Mouse (Mus musculus): ENCODE results near the gene Cggbp1. TPM values are rescaled to one million over a fixed set of nuclear protein-coding genes. Genes with fewer than 3 reads are reported as not detected.
"Not testable (repeated sequence)": the region's sequence is repeated elsewhere in the genome, so short reads cannot be mapped to it uniquely, and the experiment has no call there.

The Cggbp1 gene
- polyA plus RNA-seq, 1 experiment, result 17.4 TPM

DNA sequence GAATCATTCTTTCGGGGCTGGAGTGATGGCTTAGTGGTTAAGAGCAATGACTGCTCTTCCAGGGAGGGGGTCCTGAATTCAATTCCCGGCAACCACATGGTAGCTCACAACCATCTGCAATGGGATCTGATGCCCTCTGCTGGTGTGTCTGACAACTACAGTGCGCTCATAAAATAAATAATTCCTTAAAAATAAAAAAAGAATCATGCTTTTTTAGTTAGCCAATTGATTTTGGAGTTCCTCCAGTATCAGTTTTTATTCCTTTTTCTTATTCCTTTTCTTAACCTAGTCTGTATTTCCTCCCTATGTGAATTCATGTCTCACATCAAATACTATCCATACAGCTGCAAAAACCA lies 9.4 kb upstream of the Cggbp1 start:
- Histone ChIP-seq H3K4me3 (replicated peaks; ENCODE audit: extremely low read depth, low read depth, low read length) (no peak overlapping the region), H3K4me1 (ENCODE audit: control insufficient read depth, insufficient read depth, low read length) (peaks cover 2% of the 10 kb centered on the region; the same call in 1 of the 2 replicates)
- DNase-seq, result no peak
- TF ChIP-seq CTCF (IDR thresholded peaks at IDR 0.05; ENCODE audit: insufficient read depth, low read length), result no peak
- no peak for TF ChIP-seq POLR2A (IDR thresholded peaks at IDR 0.05; ENCODE audit: borderline replicate concordance, extremely low read depth, low read depth, low read length)
- 94% methylated on average over 3 of the region's 3 CpGs for WGBS

GRCm38 (mm10) chr16:64845947-64846346 lies 5.8 kb upstream of the Cggbp1 start:
- Histone ChIP-seq H3K4me1 (ENCODE audit: control insufficient read depth, insufficient read depth, low read length) (peaks cover 2% of the 10 kb centered on the region; the same call in 1 of the 2 replicates), H3K4me3 (replicated peaks; ENCODE audit: extremely low read depth, low read depth, low read length) (no peak overlapping the region)
- TF ChIP-seq CTCF (IDR thresholded peaks at IDR 0.05; ENCODE audit: insufficient read depth, low read length) (0 out of 2 replicates have a peak, but pooled peaks have one; percentile 21), POLR2A (IDR thresholded peaks at IDR 0.05; ENCODE audit: borderline replicate concordance, extremely low read depth, low read depth, low read length) (no peak)
- no peak for DNase-seq
- WGBS, result 85% methylated on average over 8 of the region's 8 CpGs

- H3K4me1 ChIP-seq (ENCODE audit: control insufficient read depth, insufficient read depth, low read length), result peaks cover 7% of the 10 kb centered on the region
- 1% methylated on average over 16 of the region's 16 CpGs for WGBS
- TF ChIP-seq CTCF (IDR thresholded peaks at IDR 0.05; ENCODE audit: insufficient read depth, low read length) (no peak), POLR2A (IDR thresholded peaks at IDR 0.05; ENCODE audit: borderline replicate concordance, extremely low read depth, low read depth, low read length) (no peak)
- peak; percentile 39 for DNase-seq
- peak overlapping the region; percentile 75 for H3K4me3 ChIP-seq (replicated peaks; ENCODE audit: extremely low read depth, low read depth, low read length)
These were observed 1.3 kb upstream of the Cggbp1 start for GRCm38 (mm10) chr16:64850287-64851084.

GRCm38 (mm10) chr16:64851085-64851562 lies 672 bp upstream of the Cggbp1 start:
- WGBS, result under 1% methylated on average over 36 of the region's 45 CpGs
- Histone ChIP-seq H3K4me1 (ENCODE audit: control insufficient read depth, insufficient read depth, low read length) (peaks cover 7% of the 10 kb centered on the region), H3K4me3 (replicated peaks; ENCODE audit: extremely low read depth, low read depth, low read length) (peak overlapping the region; percentile 75)
- TF ChIP-seq POLR2A (IDR thresholded peaks at IDR 0.05; ENCODE audit: borderline replicate concordance, extremely low read depth, low read depth, low read length) (no peak), CTCF (IDR thresholded peaks at IDR 0.05; ENCODE audit: insufficient read depth, low read length) (no peak)
- no peak for DNase-seq

- under 1% methylated on average over 52 of the region's 53 CpGs for WGBS
These were observed 660 bp downstream of the Cggbp1 start for GRCm38 (mm10) chr16:64852441-64852871.

GRCm38 (mm10) chr16:64852891-64853290 lies 1.1 kb downstream of the Cggbp1 start:
- TF ChIP-seq POLR2A (IDR thresholded peaks at IDR 0.05; ENCODE audit: borderline replicate concordance, extremely low read depth, low read depth, low read length) (no peak), CTCF (IDR thresholded peaks at IDR 0.05; ENCODE audit: insufficient read depth, low read length) (no peak)
- WGBS, result 2% methylated on average over 14 of the region's 14 CpGs
- DNase-seq, result no peak
- H3K4me1 ChIP-seq (ENCODE audit: control insufficient read depth, insufficient read depth, low read length), result peaks cover 7% of the 10 kb centered on the region
- H3K4me3 ChIP-seq (replicated peaks; ENCODE audit: extremely low read depth, low read depth, low read length), result peak overlapping the region; percentile 98

More at GRCm38 (mm10) chr16:64852441-64852871, 660 bp downstream of the Cggbp1 start:
- H3K4me1 ChIP-seq (ENCODE audit: control insufficient read depth, insufficient read depth, low read length), result peaks cover 7% of the 10 kb centered on the region
- DNase-seq, result peak; percentile 48
- peak overlapping the region; percentile 98 for H3K4me3 ChIP-seq (replicated peaks; ENCODE audit: extremely low read depth, low read depth, low read length)
- TF ChIP-seq CTCF (IDR thresholded peaks at IDR 0.05; ENCODE audit: insufficient read depth, low read length) (no peak), POLR2A (IDR thresholded peaks at IDR 0.05; ENCODE audit: borderline replicate concordance, extremely low read depth, low read depth, low read length) (no peak)

GRCm38 (mm10) chr16:64856946-64857345 lies 5.2 kb downstream of the Cggbp1 start:
- no peak for DNase-seq
- 82% methylated on average over 3 of the region's 3 CpGs for WGBS
- no peak for TF ChIP-seq CTCF (IDR thresholded peaks at IDR 0.05; ENCODE audit: insufficient read depth, low read length)
- TF ChIP-seq POLR2A (IDR thresholded peaks at IDR 0.05; ENCODE audit: borderline replicate concordance, extremely low read depth, low read depth, low read length), result no peak

DNA sequence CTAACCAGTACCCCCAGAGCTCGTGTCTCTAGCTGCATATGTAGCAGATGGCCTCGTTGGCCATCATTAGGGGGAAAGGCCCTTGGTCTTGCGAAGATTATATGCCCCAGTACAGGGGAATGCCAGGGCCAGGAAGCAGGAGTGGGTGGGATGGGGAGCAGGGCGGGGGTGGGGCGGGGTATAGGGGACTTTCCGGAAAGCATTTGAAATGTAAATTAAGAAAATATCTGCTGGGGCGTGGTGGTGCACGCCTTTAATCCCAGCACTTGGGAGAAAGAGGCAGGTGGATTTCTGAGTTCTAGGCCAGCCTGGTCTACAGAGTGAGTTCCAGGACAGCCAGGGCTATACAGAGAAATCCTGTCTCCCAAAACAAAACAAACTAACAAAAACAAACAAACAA lies 14.0 kb downstream of the Cggbp1 start:
- WGBS, result 91% methylated on average over 8 of the region's 8 CpGs
- not testable (repeated sequence) for H3K4me1 ChIP-seq (ENCODE audit: control insufficient read depth, insufficient read depth, low read length)

More at GRCm38 (mm10) chr16:64856946-64857345, 5.2 kb downstream of the Cggbp1 start:
- no peak overlapping the region for H3K4me3 ChIP-seq (replicated peaks; ENCODE audit: extremely low read depth, low read depth, low read length)
- H3K4me1 ChIP-seq (ENCODE audit: control insufficient read depth, insufficient read depth, low read length), result peaks cover 7% of the 10 kb centered on the region

GRCm38 (mm10) chr16:64868613-64869012 lies 16.8 kb downstream of the Cggbp1 start:
- WGBS, result 49% methylated on average over 6 of the region's 6 CpGs

More for the DNA sequence above, 14.0 kb downstream of the Cggbp1 start:
- not testable (repeated sequence) for DNase-seq; H3K4me3 ChIP-seq (replicated peaks; ENCODE audit: extremely low read depth, low read depth, low read length)

GRCm38 (mm10) chr16:64869621-64870020 lies 17.8 kb downstream of the Cggbp1 start:
- TF ChIP-seq POLR2A (IDR thresholded peaks at IDR 0.05; ENCODE audit: borderline replicate concordance, extremely low read depth, low read depth, low read length) (no peak), CTCF (IDR thresholded peaks at IDR 0.05; ENCODE audit: insufficient read depth, low read length) (no peak)
- Histone ChIP-seq H3K4me3 (replicated peaks; ENCODE audit: extremely low read depth, low read depth, low read length) (no peak overlapping the region), H3K4me1 (ENCODE audit: control insufficient read depth, insufficient read depth, low read length) (peaks cover 3% of the 10 kb centered on the region; the same call in 1 of the 2 replicates)
- no peak for DNase-seq
- WGBS, result 69% methylated on average over 2 of the region's 2 CpGs

More at GRCm38 (mm10) chr16:64868613-64869012, 16.8 kb downstream of the Cggbp1 start:
- Histone ChIP-seq H3K4me3 (replicated peaks; ENCODE audit: extremely low read depth, low read depth, low read length) (no peak overlapping the region), H3K4me1 (ENCODE audit: control insufficient read depth, insufficient read depth, low read length) (peaks cover 3% of the 10 kb centered on the region; the same call in 1 of the 2 replicates)
- DNase-seq, result no peak
- no peak for TF ChIP-seq CTCF (IDR thresholded peaks at IDR 0.05; ENCODE audit: insufficient read depth, low read length)
- no peak for TF ChIP-seq POLR2A (IDR thresholded peaks at IDR 0.05; ENCODE audit: borderline replicate concordance, extremely low read depth, low read depth, low read length)

All from lung, adult 2 months (tissue).